Mouse (Mus musculus) olfactory bulb, adult 2 months (tissue): ENCODE results near the gene Polr2e. TPM values are rescaled to one million over a fixed set of nuclear protein-coding genes. Genes with fewer than 3 reads are reported as not detected.

Experiments
- H3K27ac ChIP-seq: fragments of 200-500 bp; 2 replicates; pipeline ENCODE4 v1.5.1; 2012; ENCODE audit warnings: low read depth, low read length; ENCODE audit not compliant: insufficient read depth
- H3K4me1 ChIP-seq: fragments of 200-500 bp; 2 replicates; pipeline ENCODE4 v1.6.1; 2012; ENCODE audit warnings: low read length; ENCODE audit not compliant: control insufficient read depth, insufficient read depth
- H3K4me3 ChIP-seq: fragments of 200-500 bp; 2 replicates; pipeline ENCODE4 v1.5.1; 2012; ENCODE audit warnings: mild to moderate bottlenecking, low read depth, low read length, moderate library complexity; ENCODE audit not compliant: insufficient read depth
- CTCF ChIP-seq: fragments of 200-500 bp; IDR thresholded peaks from 2 replicates; pipeline ENCODE4 v1.5.1; 2012; ENCODE audit warnings: low read depth, mild to moderate bottlenecking, low read length, moderate library complexity; ENCODE audit not compliant: insufficient read depth
- POLR2A ChIP-seq: fragments of 200-500 bp; IDR thresholded peaks from 2 replicates; pipeline ENCODE4 v1.6.1; 2012; ENCODE audit warnings: mild to moderate bottlenecking, low read depth, low read length, moderate library complexity; ENCODE audit not compliant: insufficient read depth
- WGBS: fragments of 180-500 bp; shearing (Covaris S2); methylation state at CpG from one replicate; pipeline ENCODE4 v1.1.7; 2018; 5-methylcytosine and 5-hydroxymethylcytosine counted together
- polyA plus RNA-seq: library from polyadenylated mRNA; stranded (reverse); fragments of >200 nt; gene quantifications from 2 replicates; pipeline ENCODE4 v1.2.4, GENCODE M21; 2012; ENCODE audit warnings: low replicate concordance; ENCODE audit not compliant: missing spikeins, insufficient read depth, insufficient read length

Polr2e gene
- polyA plus RNA-seq, 1 experiment, result not detected

DNA sequence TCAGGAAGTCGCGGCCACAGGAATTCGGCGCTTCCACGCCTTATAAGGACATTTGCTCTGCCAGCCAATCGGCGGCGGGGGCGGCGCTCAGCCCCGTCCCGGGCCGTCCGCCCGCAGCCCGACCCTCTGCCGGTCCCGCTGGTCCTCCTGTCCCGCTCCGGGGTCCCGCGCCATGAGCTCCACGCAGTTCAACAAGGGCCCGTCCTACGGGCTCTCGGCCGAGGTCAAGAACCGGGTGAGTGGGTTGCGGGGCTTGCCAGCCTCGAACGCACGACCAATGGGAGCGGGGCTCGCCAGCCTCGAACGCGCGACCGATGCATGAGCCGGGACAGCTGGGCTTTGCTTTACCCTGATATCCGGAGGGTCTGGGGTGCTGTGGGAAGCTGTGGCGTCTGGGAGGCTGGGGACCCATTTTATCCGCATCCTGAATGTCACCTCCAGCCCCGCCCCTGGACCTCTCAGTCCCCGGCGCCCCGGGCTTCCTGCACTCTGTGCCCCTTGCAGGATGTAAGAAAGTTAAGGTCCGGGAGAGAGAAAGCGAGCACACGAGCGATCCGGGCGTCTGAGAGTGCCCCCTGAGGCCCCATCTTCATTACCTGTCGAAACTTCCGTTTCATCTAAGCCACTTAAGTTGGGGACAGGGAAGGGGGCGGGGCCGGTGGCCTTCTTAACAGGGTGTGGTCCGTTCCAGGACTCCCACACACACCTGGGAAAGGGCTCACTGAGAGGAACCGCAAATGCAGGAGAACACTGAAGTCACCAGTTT, 50.9 kb downstream of the Polr2e start, which contains the start of gene Cnn2:
Gene Cnn2 (plus strand): TSS at position 79 of the 766 bp plus-strand sequence.
- TF ChIP-seq POLR2A (no peak), CTCF (no peak)
- peaks cover 20% of the 10 kb centered on the region for H3K4me1 ChIP-seq
- H3K27ac ChIP-seq, result no peak within 1 kb of the TSS
- peak within 1 kb of the TSS; percentile 38 for H3K4me3 ChIP-seq
- 2% methylated on average over 59 of the region's 59 CpGs for WGBS

DNA sequence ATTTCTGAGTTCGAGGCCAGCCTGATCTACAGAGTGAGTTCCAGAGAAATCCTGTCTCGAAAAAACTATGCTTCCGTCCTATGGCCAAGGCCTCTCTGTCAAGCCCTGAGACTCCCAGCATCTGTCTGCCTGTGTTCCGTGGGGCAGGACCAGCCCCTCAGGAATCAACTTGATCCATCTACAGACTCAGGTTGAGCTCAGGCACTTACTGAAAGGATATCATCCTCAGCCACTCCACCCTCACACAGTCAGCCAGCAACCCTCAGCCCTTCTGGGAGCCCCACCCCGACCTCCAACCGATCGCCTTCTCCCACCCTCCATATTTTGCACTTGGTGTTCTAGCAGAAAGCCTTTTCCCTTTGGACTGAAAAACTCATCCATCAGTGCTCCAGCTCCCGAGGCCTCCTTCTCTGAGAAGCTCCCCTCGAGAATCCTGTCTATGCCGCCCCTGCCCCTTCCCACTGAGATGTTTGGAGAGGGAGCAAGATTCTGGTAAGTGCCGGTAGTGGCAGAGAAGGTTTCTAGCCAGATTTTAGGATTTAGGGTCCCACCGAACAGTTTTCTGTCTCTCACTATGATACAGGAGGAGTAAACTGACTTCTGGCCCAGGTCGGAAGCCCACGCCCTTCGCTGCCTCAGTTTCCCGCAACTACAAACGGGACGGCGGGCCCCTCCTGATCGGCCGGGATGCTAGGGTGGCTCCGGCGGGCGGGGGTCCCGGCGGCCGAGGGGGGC, 51.7 kb downstream of the Polr2e start:
- H3K4me3 ChIP-seq, result peak overlapping the region; percentile 38
- H3K27ac ChIP-seq, result no peak overlapping the region
- 19% methylated on average over 27 of the region's 27 CpGs for WGBS
- H3K4me1 ChIP-seq, result peaks cover 27% of the 10 kb centered on the region
- no peak for TF ChIP-seq POLR2A
- no peak for TF ChIP-seq CTCF

DNA sequence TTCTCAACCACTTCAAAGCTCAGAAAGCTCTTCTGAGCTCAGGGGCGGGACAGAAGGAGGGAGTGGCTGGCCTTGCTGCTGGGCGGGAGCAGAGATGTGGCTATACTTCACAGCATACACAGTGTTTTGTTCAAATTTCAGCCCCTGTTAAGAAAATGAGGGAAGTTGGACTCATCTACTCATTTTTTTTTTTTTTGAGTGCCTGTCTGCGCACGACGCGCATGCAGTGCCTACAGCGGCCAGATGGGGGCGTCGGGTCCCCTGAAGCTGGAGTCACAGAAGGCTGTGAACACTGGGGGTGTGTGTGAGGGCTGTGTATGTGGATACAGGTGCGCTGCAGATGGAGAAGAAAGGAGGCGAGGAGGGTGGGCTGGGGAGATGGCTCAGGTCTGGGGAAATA, 52.6 kb downstream of the Polr2e start:
- 5% methylated on average over 11 of the region's 11 CpGs for WGBS
- Histone ChIP-seq H3K4me1 (peaks cover 35% of the 10 kb centered on the region), H3K27ac (no peak overlapping the region), H3K4me3 (no peak overlapping the region)
- TF ChIP-seq POLR2A (no peak), CTCF (peak; percentile 90)

DNA sequence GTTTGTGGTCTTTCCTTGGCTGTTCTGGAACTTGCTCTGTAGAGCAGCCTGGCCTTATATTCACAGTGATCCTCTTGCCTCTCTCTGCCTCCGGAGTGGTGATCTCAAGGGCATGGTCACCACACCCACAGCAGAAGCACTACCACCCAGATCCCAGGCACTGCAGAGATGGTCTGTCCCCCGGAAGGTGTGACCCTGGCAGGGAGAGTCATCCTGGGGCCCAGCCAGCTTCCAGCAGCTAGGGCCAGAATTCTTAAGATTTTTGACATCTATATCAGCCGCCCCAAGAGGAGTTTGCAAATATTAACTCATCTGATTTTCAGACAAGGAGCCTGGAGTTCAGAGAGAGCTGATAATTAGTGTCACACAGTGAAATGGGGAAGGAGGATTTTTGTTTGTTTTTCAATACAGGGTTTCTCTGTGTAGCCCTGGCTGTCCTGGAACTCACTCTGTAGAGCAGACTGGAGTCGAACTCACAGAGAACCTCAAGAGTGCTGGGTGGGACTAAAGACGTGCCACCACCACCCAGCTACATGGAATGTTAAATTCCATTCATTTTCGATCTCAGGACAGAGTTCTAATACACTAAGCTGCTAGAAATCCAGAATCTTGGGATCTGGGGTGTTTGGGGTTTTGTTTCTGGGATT, 53.2 kb downstream of the Polr2e start:
- peaks cover 39% of the 10 kb centered on the region for H3K4me1 ChIP-seq

More for the DNA sequence above, 53.2 kb downstream of the Polr2e start:
- 26% methylated on average over 6 of the region's 6 CpGs for WGBS
- Histone ChIP-seq H3K27ac (peak overlapping the region; percentile 95), H3K4me3 (peak overlapping the region; percentile 49)
- TF ChIP-seq POLR2A, result no peak
- no peak for TF ChIP-seq CTCF

Other genes starting within 250 kb of the Polr2e start
- not detected in 2 replicates for gene Prss57, start 248.8 kb downstream of the Polr2e start, polyA plus RNA-seq
- not detected in 2 replicates for gene Palm, start 246.2 kb downstream of the Polr2e start, polyA plus RNA-seq
- gene Misp, start 218.8 kb downstream of the Polr2e start, polyA plus RNA-seq, result not detected in 2 replicates
- gene Ptbp1, start 185.4 kb downstream of the Polr2e start, polyA plus RNA-seq, result 555 TPM in 1 of 2 replicates, not detected in the other
- not detected in 2 replicates for gene Prtn3, start 165.3 kb downstream of the Polr2e start, polyA plus RNA-seq
- gene Plppr3, start 165.2 kb downstream of the Polr2e start, polyA plus RNA-seq, result not detected in 2 replicates
- not detected in 2 replicates for gene Elane, start 153.5 kb downstream of the Polr2e start, polyA plus RNA-seq
- gene Cfd, start 148.9 kb downstream of the Polr2e start, polyA plus RNA-seq, result not detected in 2 replicates
- gene Med16, start 130.9 kb downstream of the Polr2e start, polyA plus RNA-seq, result not detected in 2 replicates
- gene Gm26602, start 128.9 kb downstream of the Polr2e start, polyA plus RNA-seq, result not detected in 2 replicates
- gene Kiss1r, start 122.8 kb downstream of the Polr2e start, polyA plus RNA-seq, result not detected in 2 replicates
- gene R3hdm4, start 118.6 kb downstream of the Polr2e start, polyA plus RNA-seq, result not detected in 2 replicates
- gene Arid3a, start 112.8 kb downstream of the Polr2e start, polyA plus RNA-seq, result not detected in 2 replicates
- gene Wdr18, start 79.6 kb downstream of the Polr2e start, polyA plus RNA-seq, result not detected in 2 replicates
- not detected in 2 replicates for gene Grin3b, start 69.1 kb downstream of the Polr2e start, polyA plus RNA-seq
- gene Tmem259, start 55.5 kb downstream of the Polr2e start, polyA plus RNA-seq, result not detected in 2 replicates
- 124 and 250 TPM in 2 replicates for gene Cnn2, start 51.2 kb downstream of the Polr2e start, polyA plus RNA-seq
- not detected in 2 replicates for gene Abca7, start 43.3 kb downstream of the Polr2e start, polyA plus RNA-seq
- 193 and 203 TPM in 2 replicates for gene Arhgap45, start 23.1 kb downstream of the Polr2e start, polyA plus RNA-seq
- not detected in 2 replicates for gene Gpx4, start 7.4 kb upstream of the Polr2e start, polyA plus RNA-seq
- not detected in 2 replicates for gene Sbno2, start 65.8 kb upstream of the Polr2e start, polyA plus RNA-seq
- gene Stk11, start 76.0 kb upstream of the Polr2e start, polyA plus RNA-seq, result not detected in 2 replicates
- gene Atp5d, start 98.8 kb upstream of the Polr2e start, polyA plus RNA-seq, result not detected in 2 replicates
- not detected in 2 replicates for gene Cbarp, start 101.0 kb upstream of the Polr2e start, polyA plus RNA-seq
- gene Midn, start 108.5 kb upstream of the Polr2e start, polyA plus RNA-seq, result 128 TPM in 1 of 2 replicates, not detected in the other
- not detected in 2 replicates for gene Cirbp, start 126.2 kb upstream of the Polr2e start, polyA plus RNA-seq
- not detected in 2 replicates for gene 1600002K03Rik, start 133.1 kb upstream of the Polr2e start, polyA plus RNA-seq
- gene Efna2, start 139.7 kb upstream of the Polr2e start, polyA plus RNA-seq, result not detected in 2 replicates
- not detected in 2 replicates for gene Mum1, start 186.6 kb upstream of the Polr2e start, polyA plus RNA-seq
- not detected in 2 replicates for gene Ndufs7, start 209.3 kb upstream of the Polr2e start, polyA plus RNA-seq
- not detected in 2 replicates for gene Gamt, start 221.2 kb upstream of the Polr2e start, polyA plus RNA-seq
- gene Dazap1, start 221.7 kb upstream of the Polr2e start, polyA plus RNA-seq, result not detected in 2 replicates